Mouse (Mus musculus) splenic B cell, adult 2 months (primary cell): ENCODE measurements around the gene Llph.

Experiments
- DNase-seq: peaks from one replicate; pipeline ENCODE4 v3.0.0-alpha.2; 2011; ENCODE audit warnings: low read depth, low spot score
- H3K27me3 ChIP-seq: 2 replicates; pipeline ENCODE4 v1.6.1; 2012; ENCODE audit warnings: mild to moderate bottlenecking, low read length, moderate library complexity, mixed read lengths; ENCODE audit not compliant: control insufficient read depth, poor library complexity, insufficient read depth, severe bottlenecking
- H3K36me3 ChIP-seq: 2 replicates; pipeline ENCODE4 v1.6.1; 2012; ENCODE audit warnings: mild to moderate bottlenecking, low read length, moderate library complexity, mixed read lengths; ENCODE audit not compliant: control insufficient read depth, poor library complexity, insufficient read depth, severe bottlenecking

The Llph gene

DNA sequence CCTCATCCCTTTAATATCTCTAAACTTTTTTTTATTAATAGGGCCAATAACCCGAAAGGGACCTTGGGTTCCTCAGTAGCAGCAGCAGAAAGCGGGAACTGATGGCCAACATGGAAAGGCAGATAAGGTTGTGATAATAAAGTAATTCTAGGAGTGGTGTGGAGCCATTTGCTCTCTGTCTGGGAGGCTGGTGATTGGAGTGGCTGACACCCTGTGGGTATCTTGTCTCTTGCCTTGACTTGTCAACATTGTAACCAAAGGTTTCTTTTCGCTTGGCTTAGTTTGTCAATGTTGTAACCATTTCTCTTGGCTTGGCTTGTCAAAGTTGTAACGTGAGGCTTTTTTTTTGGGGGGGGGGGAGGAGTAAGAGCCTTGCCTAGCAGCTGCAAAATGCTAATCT, 53.5 kb downstream of the Llph start:
- no peaks in the 10 kb centered on the region for H3K36me3 ChIP-seq
- H3K27me3 ChIP-seq = no peaks in the 10 kb centered on the region
- DNase-seq = no peak

DNA sequence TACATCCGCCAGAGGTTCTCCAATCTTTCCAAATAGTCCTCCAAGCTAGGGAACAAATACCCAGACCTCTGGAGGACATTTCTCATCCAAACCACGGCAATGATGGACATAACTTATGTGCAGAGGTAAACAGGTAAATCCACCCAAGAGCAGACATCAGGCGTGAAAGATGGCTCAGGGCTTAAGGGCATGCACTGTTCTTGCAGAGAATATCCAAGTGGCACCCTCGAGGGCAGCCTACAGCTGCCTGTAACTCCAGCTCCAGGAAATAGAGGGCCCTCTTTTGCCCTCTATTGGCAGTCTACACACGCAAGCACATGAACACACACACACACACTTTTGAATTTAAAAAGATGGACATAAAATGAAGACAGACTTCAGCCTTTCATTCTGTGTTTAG, 54.8 kb downstream of the Llph start:
- Histone ChIP-seq H3K36me3 (no peaks in the 10 kb centered on the region), H3K27me3 (no peaks in the 10 kb centered on the region)
- no peak for DNase-seq
